Mouse (Mus musculus): ENCODE results near the gene Ethe1. TPM values are rescaled to one million over a fixed set of nuclear protein-coding genes. Genes with fewer than 3 reads are reported as not detected.

The Ethe1 gene
- total RNA-seq (2021), result 10 to 100 TPM; 11.9 to 13.0 TPM

GRCm38 (mm10) chr7:24587330-24588105, at the start of gene Ethe1, which contains the start of gene Zfp575:
Ethe1 (plus strand) TSS chr7:24587543.
Zfp575 (minus strand) TSS chr7:24587641.
- intact Hi-C loops (cut with DNase I), result no loop called here
- peak; percentile 74 to 90 for DNase-seq (ENCODE audit: extremely low spot score in 1 of 2, low spot score in 2 of 2)

- no peak for DNase-seq (ENCODE audit: extremely low spot score in 1 of 2, low spot score in 2 of 2)
- intact Hi-C loops (cut with DNase I), result no loop called here
Measured at GRCm38 (mm10) chr7:24537591-24537990, 49.8 kb upstream of the Ethe1 start.

- intact Hi-C loops (cut with DNase I), result no loop called here
- DNase-seq (ENCODE audit: extremely low spot score in 1 of 2, low spot score in 2 of 2), result peak in 1 of 2 experiments; percentile 46
Measured at GRCm38 (mm10) chr7:24538154-24538553, 49.2 kb upstream of the Ethe1 start.

GRCm38 (mm10) chr7:24538701-24539100, 48.6 kb upstream of the Ethe1 start:
- intact Hi-C loops (cut with DNase I), result no loop called here
- no peak for DNase-seq (ENCODE audit: extremely low spot score in 1 of 2, low spot score in 2 of 2)

- intact Hi-C loops (cut with DNase I), result no loop called here
- no peak for DNase-seq (ENCODE audit: extremely low spot score in 1 of 2, low spot score in 2 of 2)
Measured at GRCm38 (mm10) chr7:24539686-24540085, 47.7 kb upstream of the Ethe1 start.

- intact Hi-C loops (cut with DNase I), result no loop called here
- DNase-seq (ENCODE audit: extremely low spot score in 1 of 2, low spot score in 2 of 2), result no peak
Measured at GRCm38 (mm10) chr7:24544506-24544905, 42.8 kb upstream of the Ethe1 start.

- intact Hi-C loops (cut with DNase I), result no loop called here
- DNase-seq (ENCODE audit: extremely low spot score in 1 of 2, low spot score in 2 of 2), result no peak
Measured at GRCm38 (mm10) chr7:24546068-24546614, 41.2 kb upstream of the Ethe1 start, which contains the start of the genes Pinlyp and Xrcc1. Pinlyp (minus strand) TSS chr7:24546118. Xrcc1 (plus strand) TSS chr7:24546289.

GRCm38 (mm10) chr7:24546634-24547389, 40.5 kb upstream of the Ethe1 start:
- DNase-seq (ENCODE audit: extremely low spot score in 1 of 2, low spot score in 2 of 2), result peak; percentile 99 to 100
- intact Hi-C loops (cut with DNase I), result no loop called here

GRCm38 (mm10) chr7:24547534-24548036, 39.8 kb upstream of the Ethe1 start:
- intact Hi-C loops (cut with DNase I), result no loop called here
- DNase-seq (ENCODE audit: extremely low spot score in 1 of 2, low spot score in 2 of 2), result no peak

GRCm38 (mm10) chr7:24551985-24552759, 35.2 kb upstream of the Ethe1 start:
- intact Hi-C loops (cut with DNase I), result no loop called here
- DNase-seq (ENCODE audit: extremely low spot score in 1 of 2, low spot score in 2 of 2), result no peak

GRCm38 (mm10) chr7:24555786-24556185, 31.6 kb upstream of the Ethe1 start:
- intact Hi-C loops (cut with DNase I), result no loop called here
- DNase-seq (ENCODE audit: extremely low spot score in 1 of 2, low spot score in 2 of 2), result no peak

- intact Hi-C loops (cut with DNase I), result no loop called here
- DNase-seq (ENCODE audit: extremely low spot score in 1 of 2, low spot score in 2 of 2), result no peak
Measured at GRCm38 (mm10) chr7:24561450-24561849, 25.9 kb upstream of the Ethe1 start.

GRCm38 (mm10) chr7:24563191-24563836, 24.0 kb upstream of the Ethe1 start:
- intact Hi-C loops (cut with DNase I), result no loop called here
- no peak for DNase-seq (ENCODE audit: extremely low spot score in 1 of 2, low spot score in 2 of 2)

GRCm38 (mm10) chr7:24563837-24564206, 23.5 kb upstream of the Ethe1 start:
- intact Hi-C loops (cut with DNase I), result no loop called here
- no peak for DNase-seq (ENCODE audit: extremely low spot score in 1 of 2, low spot score in 2 of 2)

GRCm38 (mm10) chr7:24564607-24565265, 22.6 kb upstream of the Ethe1 start:
- DNase-seq (ENCODE audit: extremely low spot score in 1 of 2, low spot score in 2 of 2), result peak in 1 of 2 experiments; percentile 78
- intact Hi-C loops (cut with DNase I), result no loop called here

GRCm38 (mm10) chr7:24565627-24566026, 21.7 kb upstream of the Ethe1 start:
- intact Hi-C loops (cut with DNase I), result no loop called here
- DNase-seq (ENCODE audit: extremely low spot score in 1 of 2, low spot score in 2 of 2), result no peak

- intact Hi-C loops (cut with DNase I), result no loop called here
- no peak for DNase-seq (ENCODE audit: extremely low spot score in 1 of 2, low spot score in 2 of 2)
Measured at GRCm38 (mm10) chr7:24566206-24566605, 21.1 kb upstream of the Ethe1 start.

- DNase-seq (ENCODE audit: extremely low spot score in 1 of 2, low spot score in 2 of 2), result no peak
- intact Hi-C loops (cut with DNase I), result no loop called here
Measured at GRCm38 (mm10) chr7:24568512-24568911, 18.8 kb upstream of the Ethe1 start.

Data from left cerebral cortex, postnatal 10 days (tissue).